Mouse (Mus musculus) stomach, embryonic 16.5 days (tissue): ENCODE results near the gene Nfix. TPM values are rescaled to one million over a fixed set of nuclear protein-coding genes. Genes with fewer than 3 reads are reported as not detected.

ENCODE experiments used
- ATAC-seq: fragments of 200-750 bp; cut with Nextera tagmentation; 2 replicates; pipeline ENCODE4 v1.8.0; 2017; ENCODE audit warnings: moderate number of reproducible peaks, moderate TSS enrichment; ENCODE audit not compliant: insufficient read depth, low FRiP score
- H3K27ac ChIP-seq: fragments of 300-500 bp; sonication (generic); 2 replicates; pipeline ENCODE4 v1.5.1; 2014; ENCODE audit warnings: low read length
- H3K27me3 ChIP-seq: fragments of 300-500 bp; sonication (generic); 2 replicates; pipeline ENCODE4 v1.6.1; 2014; ENCODE audit warnings: low read length, control low read depth, mixed read lengths; ENCODE audit not compliant: control insufficient read depth, insufficient read depth
- H3K36me3 ChIP-seq: fragments of 300-500 bp; sonication (generic); 2 replicates; pipeline ENCODE4 v1.6.1; 2014; ENCODE audit warnings: low read length; ENCODE audit not compliant: control insufficient read depth, insufficient read depth
- H3K4me1 ChIP-seq: fragments of 300-500 bp; sonication (generic); 2 replicates; pipeline ENCODE4 v1.6.1; 2014; ENCODE audit warnings: low read length, control low read depth, mixed read lengths; ENCODE audit not compliant: control insufficient read depth, insufficient read depth
- H3K4me2 ChIP-seq: fragments of 300-500 bp; sonication (generic); 2 replicates; pipeline ENCODE4 v1.6.1; 2014; ENCODE audit warnings: low read depth, low read length, mixed read lengths
- H3K4me3 ChIP-seq: fragments of 300-500 bp; sonication (generic); replicated peaks from 2 replicates; pipeline ENCODE4 v1.5.1; 2014; ENCODE audit warnings: mild to moderate bottlenecking, low read length
- H3K9ac ChIP-seq: fragments of 300-500 bp; sonication (generic); 2 replicates; pipeline ENCODE4 v1.6.1; 2014; ENCODE audit warnings: low read length
- H3K9me3 ChIP-seq: fragments of 300-500 bp; sonication (generic); replicated peaks from 2 replicates; pipeline ENCODE4 v1.6.1; 2016; ENCODE audit warnings: low read length, control low read depth; ENCODE audit not compliant: control insufficient read depth
- WGBS: fragments of 180-500 bp; shearing (Covaris S2); extraction: QIAGEN DNeasy Blood & Tissue Kit; methylation state at CpG from one replicate; pipeline ENCODE4 v1.1.7; 2014; 5-methylcytosine and 5-hydroxymethylcytosine counted together
- polyA plus RNA-seq: library from polyadenylated mRNA; unstranded; fragments of >200 nt; fragmentation: Nextera tagmentation; extraction: Ambion mirVana; gene quantifications from 2 replicates; pipeline ENCODE4 v1.2.1, GENCODE M21; 2015

Gene Nfix
- polyA plus RNA-seq, 1 experiment from 2014 or later = 37.8 TPM

DNA sequence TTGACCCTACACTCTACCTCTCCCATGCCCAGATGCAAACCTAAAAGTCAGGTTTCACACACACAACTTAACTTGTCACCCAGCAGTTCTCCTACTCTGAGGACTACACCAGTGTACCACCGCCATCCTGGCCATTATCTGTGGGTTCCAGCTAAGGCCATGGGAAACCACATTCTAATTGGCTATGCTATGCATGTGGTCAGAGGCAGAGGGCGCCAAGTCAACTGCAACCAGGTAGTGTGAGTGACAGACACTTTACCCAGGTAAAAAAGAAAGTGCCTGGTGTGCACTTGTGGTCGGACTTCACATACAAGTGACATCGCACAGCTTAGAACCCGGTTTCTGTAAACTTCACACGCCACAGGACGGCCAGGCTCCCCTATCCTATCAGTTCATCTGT is 41.0 kb downstream of the Nfix start:
- no peaks in the 10 kb centered on the region for H3K9me3 ChIP-seq
- no peak overlapping the region for H3K4me2 ChIP-seq
- no peak overlapping the region for H3K9ac ChIP-seq
- H3K27ac ChIP-seq = no peak overlapping the region
- no peaks in the 10 kb centered on the region for H3K27me3 ChIP-seq
- 64% methylated on average over 7 of the region's 7 CpGs for WGBS
- peaks cover 17% of the 10 kb centered on the region for H3K4me1 ChIP-seq
- ATAC-seq = no peak; the same call in 1 of the 2 replicates
- H3K36me3 ChIP-seq = peaks cover 3% of the 10 kb centered on the region; the same call in 1 of the 2 replicates
- no peak overlapping the region for H3K4me3 ChIP-seq

DNA sequence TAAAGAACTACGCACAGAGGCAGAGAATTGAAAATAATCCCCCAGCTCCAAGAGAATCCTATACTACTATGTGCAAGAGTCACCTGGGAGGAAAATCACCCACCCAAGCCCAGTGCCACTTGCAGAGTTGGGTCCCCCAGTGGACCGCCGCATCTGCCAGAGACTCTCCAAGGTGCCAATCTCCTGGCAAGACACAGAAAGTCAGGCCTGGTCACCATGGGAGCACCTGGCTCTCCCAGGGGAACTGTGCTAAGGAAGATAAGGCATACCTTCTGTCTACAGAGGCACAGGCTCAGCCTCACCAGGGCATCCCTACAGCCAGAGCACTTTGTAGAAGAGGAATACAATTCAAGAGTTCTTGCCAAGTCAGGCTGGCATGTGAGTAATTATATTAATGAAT is 41.8 kb downstream of the Nfix start:
- no peak overlapping the region for H3K4me2 ChIP-seq
- 94% methylated on average over 3 of the region's 3 CpGs for WGBS
- peaks cover 3% of the 10 kb centered on the region; the same call in 1 of the 2 replicates for H3K36me3 ChIP-seq
- no peak overlapping the region for H3K9ac ChIP-seq
- no peak overlapping the region for H3K27ac ChIP-seq
- no peaks in the 10 kb centered on the region for H3K27me3 ChIP-seq
- peaks cover 10% of the 10 kb centered on the region for H3K4me1 ChIP-seq
- ATAC-seq = no peak
- H3K4me3 ChIP-seq = no peak overlapping the region
- no peaks in the 10 kb centered on the region for H3K9me3 ChIP-seq

DNA sequence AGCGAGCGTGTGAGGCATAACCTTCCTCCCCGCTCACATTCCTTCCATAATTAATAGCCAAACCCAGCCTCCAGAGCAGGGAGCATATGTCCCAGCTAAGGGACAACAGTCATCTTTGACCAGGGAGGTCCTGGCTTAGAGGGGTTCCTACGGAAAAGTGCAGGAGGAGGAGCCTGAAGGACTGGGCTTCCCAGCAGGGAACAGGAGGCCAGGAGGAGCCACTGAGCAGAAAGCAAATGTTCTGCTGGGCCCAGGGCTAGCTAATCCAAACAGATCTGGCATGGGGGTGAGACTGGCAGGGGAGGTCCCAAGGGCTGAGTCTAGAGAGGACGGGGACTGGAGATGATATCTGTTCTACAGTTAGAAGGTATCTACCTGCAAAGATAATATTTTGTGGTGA is 42.6 kb downstream of the Nfix start:
- no peaks in the 10 kb centered on the region for H3K9me3 ChIP-seq
- peaks cover 10% of the 10 kb centered on the region for H3K4me1 ChIP-seq
- H3K4me3 ChIP-seq = no peak overlapping the region
- ATAC-seq = no peak
- WGBS = 45% methylated on average over 5 of the region's 5 CpGs
- no peak overlapping the region for H3K4me2 ChIP-seq
- no peak overlapping the region for H3K9ac ChIP-seq
- no peak overlapping the region for H3K27ac ChIP-seq
- peaks cover 3% of the 10 kb centered on the region; the same call in 1 of the 2 replicates for H3K36me3 ChIP-seq
- no peaks in the 10 kb centered on the region for H3K27me3 ChIP-seq

DNA sequence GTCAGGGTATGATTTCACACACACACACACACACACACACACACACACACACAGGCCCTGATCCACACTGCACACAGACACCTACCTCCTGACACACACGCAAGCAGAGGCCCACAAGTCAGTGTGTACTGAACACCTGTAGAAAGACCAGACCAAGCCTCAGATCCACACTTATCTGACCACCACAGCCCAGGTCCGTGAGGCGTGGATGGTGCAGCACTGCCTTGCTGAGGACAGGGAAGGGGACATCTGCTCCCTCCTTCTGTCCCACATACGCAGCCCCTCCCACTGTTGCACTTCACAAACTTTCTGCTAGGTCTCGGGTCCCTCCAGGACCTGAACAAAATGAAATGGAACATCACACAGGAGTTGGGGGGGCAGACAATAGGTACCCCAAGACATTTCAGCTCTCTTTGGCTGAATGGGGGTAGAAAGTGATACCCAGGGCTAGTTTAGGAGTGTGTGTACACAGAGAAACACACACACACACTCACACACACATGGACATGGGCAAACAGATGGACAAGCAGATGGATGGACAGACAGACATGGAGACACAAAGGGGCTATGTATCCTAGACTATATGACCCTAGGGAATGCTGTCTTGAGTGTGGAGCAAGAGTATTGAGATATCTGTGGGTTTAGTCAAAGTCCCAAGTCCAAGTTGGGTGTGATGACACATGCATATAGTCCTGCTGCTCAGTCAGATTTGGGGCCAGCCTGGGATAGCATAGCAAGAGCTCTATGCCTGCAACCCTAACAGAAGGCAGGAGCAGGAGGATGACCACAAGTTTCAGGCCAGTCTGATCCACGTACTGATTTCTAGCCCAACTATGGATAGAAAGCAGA is 47.2 kb downstream of the Nfix start:
- Histone ChIP-seq H3K9ac (no peak overlapping the region), H3K36me3 (peaks cover 3% of the 10 kb centered on the region; the same call in 1 of the 2 replicates), H3K4me2 (no peak overlapping the region), H3K4me3 (no peak overlapping the region), H3K27ac (no peak overlapping the region), H3K9me3 (no peaks in the 10 kb centered on the region), H3K4me1 (no peaks in the 10 kb centered on the region), H3K27me3 (no peaks in the 10 kb centered on the region)
- 80% methylated on average over 6 of the region's 6 CpGs for WGBS
- no peak for ATAC-seq

DNA sequence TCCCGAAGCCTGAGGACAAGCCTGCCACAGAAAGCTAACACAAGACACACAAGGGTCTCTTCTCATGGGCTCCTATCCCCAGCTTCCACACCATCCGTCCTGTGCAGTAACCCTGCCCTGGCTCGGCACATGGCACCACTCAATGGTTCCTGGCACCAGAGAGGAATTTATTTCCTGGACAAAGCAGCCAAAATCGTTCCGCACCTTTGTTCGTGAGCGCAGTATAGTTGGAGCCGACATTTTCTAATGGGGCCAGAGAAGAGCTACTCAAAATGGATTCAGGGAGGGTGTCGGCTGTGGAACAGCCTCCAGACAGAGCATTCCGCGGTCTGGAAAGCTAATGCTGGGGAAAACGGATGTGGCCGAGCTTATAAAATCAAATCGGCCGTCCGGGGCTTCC is 50.6 kb downstream of the Nfix start:
- Histone ChIP-seq H3K36me3 (peaks cover 4% of the 10 kb centered on the region; the same call in 1 of the 2 replicates), H3K9ac (no peak overlapping the region; the same call in 1 of the 2 replicates), H3K9me3 (no peaks in the 10 kb centered on the region), H3K4me2 (no peak overlapping the region), H3K4me3 (no peak overlapping the region), H3K27me3 (no peaks in the 10 kb centered on the region), H3K27ac (peak overlapping the region; percentile 18; the same call in 1 of the 2 replicates), H3K4me1 (peaks cover 16% of the 10 kb centered on the region)
- no peak for ATAC-seq
- WGBS = 75% methylated on average over 16 of the region's 16 CpGs

DNA sequence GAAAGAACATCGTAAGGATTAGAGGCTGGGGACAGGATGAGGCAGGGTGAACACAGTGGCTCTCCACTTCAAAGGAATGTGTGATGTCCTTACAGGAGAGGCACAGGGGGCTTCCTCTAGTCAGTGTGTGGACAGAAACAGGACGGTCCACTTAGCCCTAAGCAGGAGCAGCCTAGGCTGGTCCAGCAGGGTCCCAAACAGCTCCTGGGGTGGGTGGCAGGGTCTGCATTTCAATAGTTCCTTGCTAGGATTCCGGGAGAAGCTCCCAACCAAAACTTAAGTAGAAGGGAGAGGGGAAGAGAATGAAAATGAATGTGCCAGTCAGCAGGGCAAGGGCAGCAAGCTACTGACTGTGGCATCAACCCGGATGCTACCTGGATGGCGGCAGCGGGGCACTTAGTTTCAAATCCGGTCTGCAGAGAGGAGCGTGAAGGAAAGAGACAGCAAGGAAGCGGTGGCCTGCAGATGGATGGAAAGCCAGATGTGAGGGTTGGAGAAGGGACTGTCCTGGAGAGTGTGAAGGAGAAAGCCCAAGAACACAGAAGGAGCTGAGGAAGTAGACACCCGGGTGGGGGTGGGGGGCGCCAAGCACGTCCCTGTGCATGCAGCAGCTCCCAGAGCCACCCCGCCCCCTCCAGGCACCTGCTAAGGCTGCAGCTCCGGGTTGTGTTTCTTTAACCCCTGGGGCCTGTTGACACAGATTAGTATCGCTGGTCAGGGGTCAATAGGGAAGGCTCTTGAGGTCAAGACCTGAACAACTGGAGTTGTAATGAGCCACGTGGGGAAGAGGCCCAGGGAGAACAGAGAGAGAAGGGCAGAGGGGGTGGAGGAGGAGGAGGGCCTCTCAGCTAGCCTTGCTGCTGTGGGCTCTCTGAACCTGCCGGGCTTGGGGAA is 54.9 kb downstream of the Nfix start:
- Histone ChIP-seq H3K4me2 (no peak overlapping the region), H3K9ac (peak overlapping the region; percentile 43), H3K4me3 (no peak overlapping the region), H3K9me3 (no peaks in the 10 kb centered on the region), H3K27ac (peak overlapping the region; percentile 95), H3K4me1 (peaks cover 59% of the 10 kb centered on the region), H3K27me3 (no peaks in the 10 kb centered on the region), H3K36me3 (peaks cover 4% of the 10 kb centered on the region; the same call in 1 of the 2 replicates)
- ATAC-seq = no peak
- 17% methylated on average over 17 of the region's 17 CpGs for WGBS

DNA sequence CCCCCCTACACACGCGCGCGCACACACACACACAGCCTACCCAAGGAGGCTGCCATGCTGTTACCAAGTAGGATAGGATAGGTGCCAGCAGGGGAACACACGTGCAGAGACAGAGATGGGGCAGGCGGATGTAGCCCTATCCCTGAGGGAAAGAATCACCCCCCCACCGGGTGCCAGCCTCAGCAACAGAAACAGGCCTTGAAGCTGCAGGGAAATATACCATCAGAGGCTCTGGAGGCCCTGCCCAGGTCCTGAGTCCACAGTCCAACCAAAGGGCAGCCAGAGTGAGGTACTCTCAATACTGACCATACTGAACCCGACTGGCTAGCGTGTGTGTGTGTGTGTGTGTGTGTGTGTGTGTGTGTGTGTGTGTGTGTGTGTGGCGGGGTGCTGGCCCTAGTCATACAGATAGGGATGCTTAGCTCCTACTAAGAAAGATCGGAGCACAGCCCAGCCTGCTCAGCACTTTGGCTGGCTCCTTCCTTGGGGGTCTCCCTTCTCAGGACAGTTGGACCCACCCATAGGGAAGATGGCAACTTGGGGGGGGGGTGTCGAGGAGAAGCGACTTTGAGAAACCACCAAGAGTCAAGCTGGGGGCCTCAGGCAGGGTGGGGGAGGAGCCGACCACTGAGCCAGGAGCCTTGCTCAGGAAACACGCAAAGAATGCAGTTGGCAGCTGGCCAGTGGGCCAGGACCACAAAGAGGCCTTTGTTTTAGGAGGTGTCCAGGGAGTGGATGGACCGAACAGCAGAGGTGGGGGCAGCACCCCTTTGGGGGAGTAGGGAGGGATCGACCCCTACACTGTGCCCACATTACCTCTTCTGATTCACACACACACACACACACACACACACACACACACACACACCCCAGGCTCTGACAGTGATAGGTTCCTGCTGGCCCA is 56.4 kb downstream of the Nfix start:
- Histone ChIP-seq H3K4me2 (peak overlapping the region; percentile 52), H3K4me1 (peaks cover 74% of the 10 kb centered on the region), H3K36me3 (peaks cover 4% of the 10 kb centered on the region; the same call in 1 of the 2 replicates), H3K4me3 (no peak overlapping the region), H3K9ac (peak overlapping the region; percentile 44; the same call in 1 of the 2 replicates), H3K27me3 (no peaks in the 10 kb centered on the region), H3K27ac (peak overlapping the region; percentile 95), H3K9me3 (no peaks in the 10 kb centered on the region)
- ATAC-seq = peak; percentile 27
- WGBS = 19% methylated on average over 17 of the region's 17 CpGs

DNA sequence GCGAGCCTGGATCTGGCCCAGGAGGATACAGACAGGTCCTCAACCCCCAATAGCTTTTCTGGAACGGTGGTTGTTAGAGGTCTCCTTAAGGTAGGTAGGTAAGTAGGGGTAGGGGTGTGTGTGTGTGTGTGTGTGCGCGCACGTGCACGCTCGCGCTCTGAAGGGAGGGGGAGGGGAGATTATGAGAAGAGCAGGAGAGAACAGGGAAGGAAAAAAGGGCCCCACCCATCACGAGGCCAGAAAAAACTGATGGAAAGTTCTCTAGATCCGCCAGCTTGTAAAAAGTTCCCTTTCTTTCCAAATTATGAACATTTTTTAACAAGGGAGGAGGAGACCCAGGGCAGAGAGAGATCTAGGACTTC is 57.1 kb downstream of the Nfix start:
- Histone ChIP-seq H3K36me3 (peaks cover 4% of the 10 kb centered on the region; the same call in 1 of the 2 replicates), H3K4me3 (peak overlapping the region; percentile 25), H3K9me3 (no peaks in the 10 kb centered on the region), H3K27me3 (no peaks in the 10 kb centered on the region), H3K9ac (peak overlapping the region; percentile 69), H3K4me1 (peaks cover 79% of the 10 kb centered on the region), H3K27ac (peak overlapping the region; percentile 95), H3K4me2 (peak overlapping the region; percentile 52)
- ATAC-seq = no peak
- WGBS = 22% methylated on average over 10 of the region's 10 CpGs
